Mouse (Mus musculus): ENCODE measurements around the gene Tbc1d14. TPM values are rescaled to one million over a fixed set of nuclear protein-coding genes. Genes with fewer than 3 reads are reported as not detected.

The Tbc1d14 gene
- polyA plus RNA-seq, 1 experiment: 50.0 TPM

- Histone ChIP-seq H3K36me3 (ENCODE audit: control insufficient read depth, insufficient read depth, low read length) (no peaks in the 10 kb centered on the region), H3K4me3 (ENCODE audit: insufficient read depth, low read depth, low read length) (no peak overlapping the region), H3K4me1 (ENCODE audit: control insufficient read depth, insufficient read depth, low read length) (peaks cover 74% of the 10 kb centered on the region), H3K27me3 (replicated peaks; ENCODE audit: control insufficient read depth, insufficient read depth, low read length) (no peaks in the 10 kb centered on the region), H3K27ac (ENCODE audit: insufficient read depth, low read depth, low read length) (peak overlapping the region; percentile 69)
- 83% methylated on average over 16 of the region's 16 CpGs for WGBS
- TF ChIP-seq POLR2A (IDR thresholded peaks at IDR 0.05; ENCODE audit: low read depth, low read length) (no peak), CTCF (conservative IDR thresholded peaks at IDR 0.05; ENCODE audit: insufficient read depth, insufficient read length, low read depth, low read length) (no peak)
- no peak for DNase-seq
Measured at GRCm38 (mm10) chr5:36571371-36571770, 21.7 kb downstream of the Tbc1d14 start.

DNA sequence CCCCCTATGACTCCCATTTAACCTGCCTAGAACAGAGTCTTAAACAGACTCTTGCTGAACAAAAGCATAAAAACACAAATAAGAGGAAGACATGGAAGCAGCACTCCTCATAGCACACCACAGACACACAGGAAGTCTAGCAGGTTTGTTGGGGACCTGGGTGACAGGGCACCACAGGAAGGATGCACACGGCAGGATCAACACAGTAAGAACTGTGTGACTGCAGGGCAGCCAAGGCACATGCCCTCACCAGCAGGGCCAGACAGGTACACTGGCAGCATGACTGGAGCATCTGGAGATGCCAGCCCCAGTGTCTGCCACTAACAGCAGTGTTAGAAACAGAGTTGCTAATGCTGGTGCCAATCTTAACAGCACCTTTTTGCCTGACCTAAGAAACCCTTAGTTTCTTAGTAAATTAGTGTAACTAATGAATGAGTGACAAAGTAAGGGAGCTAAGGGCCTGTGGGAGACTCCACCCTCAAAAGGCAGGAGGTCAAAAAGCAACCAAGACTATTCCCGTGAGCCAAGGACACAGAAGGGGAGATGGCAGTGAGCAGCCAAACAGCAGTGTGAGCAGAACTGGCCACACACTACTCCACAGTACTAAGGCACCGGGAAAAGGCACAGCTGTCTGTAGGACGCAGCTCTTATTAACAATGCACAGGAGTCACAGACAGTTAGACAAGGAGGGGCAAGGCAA is 22.4 kb downstream of the Tbc1d14 start:
- peak overlapping the region; percentile 81 for H3K27ac ChIP-seq (ENCODE audit: insufficient read depth, low read depth, low read length)
- 34% methylated on average over 4 of the region's 4 CpGs for WGBS
- no peak overlapping the region for H3K4me3 ChIP-seq (ENCODE audit: insufficient read depth, low read depth, low read length)
- no peak for TF ChIP-seq POLR2A (IDR thresholded peaks at IDR 0.05; ENCODE audit: low read depth, low read length)
- TF ChIP-seq CTCF (conservative IDR thresholded peaks at IDR 0.05; ENCODE audit: insufficient read depth, insufficient read length, low read depth, low read length): no peak
- no peaks in the 10 kb centered on the region for H3K36me3 ChIP-seq (ENCODE audit: control insufficient read depth, insufficient read depth, low read length)
- no peaks in the 10 kb centered on the region for H3K27me3 ChIP-seq (replicated peaks; ENCODE audit: control insufficient read depth, insufficient read depth, low read length)
- DNase-seq: peak; percentile 88
- peaks cover 71% of the 10 kb centered on the region for H3K4me1 ChIP-seq (ENCODE audit: control insufficient read depth, insufficient read depth, low read length)

DNA sequence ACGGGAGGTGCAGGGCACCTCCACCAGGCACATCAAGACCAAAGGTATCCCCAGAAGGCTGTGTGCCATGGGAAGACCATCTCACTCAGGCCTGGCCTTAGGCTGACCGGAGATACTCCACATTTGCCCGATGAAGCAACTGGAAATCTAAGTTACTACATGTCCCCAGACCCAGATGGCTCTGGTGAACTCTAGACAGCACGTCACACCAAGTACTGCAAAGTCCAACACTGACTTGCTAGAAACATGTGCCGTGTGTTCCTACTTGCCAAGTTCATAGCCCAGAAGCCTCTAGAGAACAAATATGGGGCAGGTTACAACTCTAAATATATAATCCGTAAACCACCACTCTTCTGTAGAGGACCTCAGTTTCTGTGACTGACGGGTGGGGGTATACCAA is 23.0 kb downstream of the Tbc1d14 start:
- Histone ChIP-seq H3K36me3 (ENCODE audit: control insufficient read depth, insufficient read depth, low read length) (no peaks in the 10 kb centered on the region), H3K4me1 (ENCODE audit: control insufficient read depth, insufficient read depth, low read length) (peaks cover 65% of the 10 kb centered on the region), H3K4me3 (ENCODE audit: insufficient read depth, low read depth, low read length) (no peak overlapping the region), H3K27ac (ENCODE audit: insufficient read depth, low read depth, low read length) (peak overlapping the region; percentile 81; the same call in 1 of the 2 replicates), H3K27me3 (replicated peaks; ENCODE audit: control insufficient read depth, insufficient read depth, low read length) (no peaks in the 10 kb centered on the region)
- TF ChIP-seq CTCF (conservative IDR thresholded peaks at IDR 0.05; ENCODE audit: insufficient read depth, insufficient read length, low read depth, low read length) (no peak), POLR2A (IDR thresholded peaks at IDR 0.05; ENCODE audit: low read depth, low read length) (no peak)
- DNase-seq: peak; percentile 53
- WGBS: 61% methylated on average over 7 of the region's 7 CpGs

- H3K27ac ChIP-seq (ENCODE audit: insufficient read depth, low read depth, low read length): peak overlapping the region; percentile 83
- H3K27me3 ChIP-seq (replicated peaks; ENCODE audit: control insufficient read depth, insufficient read depth, low read length): no peaks in the 10 kb centered on the region
- H3K36me3 ChIP-seq (ENCODE audit: control insufficient read depth, insufficient read depth, low read length): no peaks in the 10 kb centered on the region
- 33% methylated on average over 4 of the region's 4 CpGs for WGBS
- H3K4me3 ChIP-seq (ENCODE audit: insufficient read depth, low read depth, low read length): no peak overlapping the region
- H3K4me1 ChIP-seq (ENCODE audit: control insufficient read depth, insufficient read depth, low read length): peaks cover 61% of the 10 kb centered on the region
- TF ChIP-seq POLR2A (IDR thresholded peaks at IDR 0.05; ENCODE audit: low read depth, low read length) (no peak), CTCF (conservative IDR thresholded peaks at IDR 0.05; ENCODE audit: insufficient read depth, insufficient read length, low read depth, low read length) (no peak)
- peak; percentile 94 for DNase-seq
Measured at GRCm38 (mm10) chr5:36568118-36568517, 25.0 kb downstream of the Tbc1d14 start.

DNA sequence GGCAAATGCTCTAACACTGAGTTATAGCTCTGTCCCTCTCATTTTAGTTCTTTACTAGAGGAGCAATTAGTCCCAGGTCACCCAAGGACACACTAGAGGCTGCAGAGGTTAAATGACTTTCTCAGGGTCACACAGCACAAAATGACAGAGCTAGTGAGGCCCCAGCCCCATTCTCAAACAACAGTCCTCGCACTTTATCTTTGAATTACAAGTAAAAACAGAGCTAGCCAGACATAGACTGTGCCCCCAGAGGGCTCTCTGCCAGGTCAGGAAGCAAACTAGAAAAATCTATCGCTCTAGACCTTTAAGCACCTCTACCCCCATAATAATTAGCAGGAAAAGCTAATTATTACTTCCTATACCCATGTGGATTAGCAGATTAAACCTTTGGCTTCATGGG is 25.4 kb downstream of the Tbc1d14 start:
- H3K4me3 ChIP-seq (ENCODE audit: insufficient read depth, low read depth, low read length): no peak overlapping the region
- H3K27ac ChIP-seq (ENCODE audit: insufficient read depth, low read depth, low read length): peak overlapping the region; percentile 83
- no peaks in the 10 kb centered on the region for H3K36me3 ChIP-seq (ENCODE audit: control insufficient read depth, insufficient read depth, low read length)
- DNase-seq: peak; percentile 43
- no peaks in the 10 kb centered on the region for H3K27me3 ChIP-seq (replicated peaks; ENCODE audit: control insufficient read depth, insufficient read depth, low read length)
- no peak for TF ChIP-seq CTCF (conservative IDR thresholded peaks at IDR 0.05; ENCODE audit: insufficient read depth, insufficient read length, low read depth, low read length)
- no peak for TF ChIP-seq POLR2A (IDR thresholded peaks at IDR 0.05; ENCODE audit: low read depth, low read length)
- WGBS: 17% methylated on average over 2 of the region's 2 CpGs
- peaks cover 61% of the 10 kb centered on the region for H3K4me1 ChIP-seq (ENCODE audit: control insufficient read depth, insufficient read depth, low read length)

DNA sequence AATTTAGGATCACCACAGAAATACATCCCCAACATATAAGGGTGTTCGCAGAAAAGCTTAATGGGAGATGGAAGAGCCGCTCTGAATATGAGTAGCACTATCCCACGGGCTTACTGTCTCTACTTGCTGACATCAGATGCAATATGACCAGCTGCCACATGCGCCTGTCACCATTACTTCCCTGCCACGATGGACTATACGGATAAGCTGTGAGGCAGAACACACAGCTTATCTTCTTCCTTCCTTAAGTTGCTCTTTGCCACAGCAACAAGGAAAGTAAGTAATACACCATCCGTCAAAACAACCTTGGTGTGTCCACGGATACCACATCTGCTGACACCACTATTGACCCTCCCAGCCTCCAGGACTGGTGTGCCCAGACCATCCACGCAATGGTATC is 28.5 kb downstream of the Tbc1d14 start:
- no peak for DNase-seq
- no peak overlapping the region for H3K27ac ChIP-seq (ENCODE audit: insufficient read depth, low read depth, low read length)
- H3K27me3 ChIP-seq (replicated peaks; ENCODE audit: control insufficient read depth, insufficient read depth, low read length): no peaks in the 10 kb centered on the region

DNA sequence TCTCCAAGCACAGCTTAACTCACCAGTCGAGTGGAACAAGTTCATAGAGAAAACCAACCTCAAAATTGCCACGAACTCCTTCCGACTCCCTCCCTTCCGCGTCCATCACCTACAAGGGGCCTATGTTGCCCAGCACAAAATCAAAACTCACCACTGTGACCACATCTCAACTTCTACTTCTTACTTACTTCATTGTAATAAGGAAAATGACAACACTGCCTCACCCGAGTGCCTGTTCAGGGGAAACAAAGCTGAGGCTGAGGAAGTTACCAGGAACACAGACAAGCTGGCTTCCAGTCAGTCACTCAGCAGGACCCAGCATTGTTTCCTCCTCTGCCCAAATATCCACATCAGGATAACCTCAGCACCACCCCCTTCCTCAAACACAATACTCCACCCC is 29.3 kb downstream of the Tbc1d14 start:
- H3K27ac ChIP-seq (ENCODE audit: insufficient read depth, low read depth, low read length): peak overlapping the region; percentile 21
- 75% methylated on average over 6 of the region's 6 CpGs for WGBS
- H3K4me3 ChIP-seq (ENCODE audit: insufficient read depth, low read depth, low read length): no peak overlapping the region
- DNase-seq: no peak
- no peak for TF ChIP-seq CTCF (conservative IDR thresholded peaks at IDR 0.05; ENCODE audit: insufficient read depth, insufficient read length, low read depth, low read length)
- TF ChIP-seq POLR2A (IDR thresholded peaks at IDR 0.05; ENCODE audit: low read depth, low read length): no peak
- peaks cover 76% of the 10 kb centered on the region for H3K4me1 ChIP-seq (ENCODE audit: control insufficient read depth, insufficient read depth, low read length)
- no peaks in the 10 kb centered on the region for H3K36me3 ChIP-seq (ENCODE audit: control insufficient read depth, insufficient read depth, low read length)
- no peaks in the 10 kb centered on the region for H3K27me3 ChIP-seq (replicated peaks; ENCODE audit: control insufficient read depth, insufficient read depth, low read length)

More for the DNA sequence above, 28.5 kb downstream of the Tbc1d14 start:
- Histone ChIP-seq H3K36me3 (ENCODE audit: control insufficient read depth, insufficient read depth, low read length) (no peaks in the 10 kb centered on the region), H3K4me1 (ENCODE audit: control insufficient read depth, insufficient read depth, low read length) (peaks cover 73% of the 10 kb centered on the region), H3K4me3 (ENCODE audit: insufficient read depth, low read depth, low read length) (no peak overlapping the region)
- no peak for TF ChIP-seq CTCF (conservative IDR thresholded peaks at IDR 0.05; ENCODE audit: insufficient read depth, insufficient read length, low read depth, low read length)
- WGBS: 72% methylated on average over 9 of the region's 9 CpGs
